Mouse (Mus musculus) stomach, postnatal 0 days (tissue): Measurements from ENCODE around the gene Mecom.

Experiments
- CTCF ChIP-seq: IDR thresholded peaks from 2 replicates; pipeline ENCODE4 v1.5.1; 2016; ENCODE audit warnings: antibody characterized with exemption, low read depth, mild to moderate bottlenecking, moderate library complexity
- EP300 ChIP-seq: optimal IDR thresholded peaks from 2 replicates; pipeline ENCODE3; 2016; ENCODE audit warnings: antibody characterized with exemption

GRCm38 (mm10) chr3:30507576-30508295, 40.1 kb downstream of the Mecom start:
- no peak for TF ChIP-seq CTCF
- TF ChIP-seq EP300 = no peak
